18 mouse cellular contexts compared by ENCODE assay signal in genomic region chr13:99316366-99316765, GRCm38 (mm10). TPM values are rescaled to one million over a fixed set of nuclear protein-coding genes. Genes with fewer than 3 reads are reported as not detected.
DNase-seq lines count a peak whose midpoint lies in the region; TF ChIP-seq lines count a peak whose summit lies in the region.
"Had no signal": no experiment of that assay in that cellular context is flagged by ENCODE, and none has a peak within 500 bp of the region (broad histone marks: within the 10 kb centered on the region; RNA-seq: fewer than 3 reads in every experiment).

No protein-coding gene starts in this region.

- H3K36me3 ChIP-seq in heart, adult 2 months (ENCODE audit: control insufficient read depth, insufficient read depth, low read length): no peaks in the 10 kb centered on the region

- no peak for TF ChIP-seq POLR2A in heart, adult 2 months (IDR thresholded peaks at IDR 0.05; ENCODE audit: insufficient read depth, low read depth, low read length)

- H3K79me2 ChIP-seq in heart, adult 2 months (replicated peaks; ENCODE audit: control insufficient read depth, insufficient read depth, low read length): no peaks in the 10 kb centered on the region

- peak; percentile 38 to 75 for DNase-seq in adrenal gland, adult (ENCODE audit: inconsistent age in 2 of 2, low spot score in 1 of 2)
- DNase-seq in adrenal gland, adult 18-20 months (ENCODE audit: low spot score in 2 of 2): no peak
- no peak for DNase-seq in heart, adult 2 months
- no peak for DNase-seq in heart, adult 11 months
- peak; percentile 10 for DNase-seq in ovary, adult 18-20 months (ENCODE audit: low spot score)
- no peak for DNase-seq in ovary, postnatal 36 days (ENCODE audit: low spot score)
- no peak for DNase-seq in layer of hippocampus, postnatal 14 days (ENCODE audit: low spot score in 2 of 2)
- DNase-seq: liver, embryonic 13.5 days; lung, adult 18-20 months had no signal

- no peaks in the 10 kb centered on the region for H3K4me1 ChIP-seq in heart, adult 2 months (ENCODE audit: control insufficient read depth, insufficient read depth, low read length)
- H3K4me1 ChIP-seq: hindbrain, embryonic 12.5 days; limb, embryonic 10.5 days; limb, embryonic 15.5 days; midbrain, embryonic 12.5 days; neural tube, embryonic 12.5 days had no signal

- H3K4me3 ChIP-seq in heart, adult 2 months: no peak overlapping the region
- H3K4me3 ChIP-seq: erythroblast, embryonic 14.5 days; heart, embryonic 13.5 days; hindbrain, embryonic 12.5 days; limb, embryonic 10.5 days; limb, embryonic 15.5 days; liver, embryonic 13.5 days; midbrain, embryonic 12.5 days; myocyte; neural tube, embryonic 12.5 days had no signal

- no peak overlapping the region for H3K9ac ChIP-seq in heart, adult 2 months (ENCODE audit: low read depth, low read length)
- H3K9ac ChIP-seq: heart, embryonic 13.5 days; hindbrain, embryonic 12.5 days; limb, embryonic 15.5 days; liver, embryonic 13.5 days; midbrain, embryonic 12.5 days; neural tube, embryonic 12.5 days had no signal

- peak overlapping the region; percentile 2; the same call in 1 of the 2 replicates for H3K27ac ChIP-seq in heart, adult 2 months
- H3K27ac ChIP-seq: heart, embryonic 13.5 days; hindbrain, embryonic 12.5 days; limb, embryonic 10.5 days; limb, embryonic 15.5 days; liver, embryonic 13.5 days; midbrain, embryonic 12.5 days; neural tube, embryonic 12.5 days had no signal

- 77% methylated on average over 6 of the region's 6 CpGs for WGBS in heart, adult 2 months

- intact Hi-C loops in heart, adult 2 months (cut with DNase I): loop anchor here (2.0 to 5.0 kb wide), 4 partner anchors 59 to 449 kb away; no protein-coding TSS in a partner anchor

- no peak for TF ChIP-seq CTCF in heart, adult 2 months (IDR thresholded peaks at IDR 0.05)

- no peaks in the 10 kb centered on the region for H3K27me3 ChIP-seq in heart, adult 2 months (ENCODE audit: control insufficient read depth, insufficient read depth, low read length)
- H3K27me3 ChIP-seq: heart, embryonic 13.5 days; hindbrain, embryonic 12.5 days; limb, embryonic 15.5 days; liver, embryonic 13.5 days; megakaryocyte, embryonic 14.5 days; midbrain, embryonic 12.5 days; neural tube, embryonic 12.5 days had no signal

- no peak for TF ChIP-seq EP300 in heart, adult 2 months (IDR thresholded peaks at IDR 0.05; ENCODE audit: insufficient read depth, low read depth, low read length)

RNA-seq across cellular contexts. Expression of gene Ptcd2, which starts 28.1 kb away (rescaled TPM):
- 10 to 100 TPM; 30.1 to 31.5 TPM for total RNA-seq in adrenal gland, adult 18-20 months (2021)
- 10 to 100 TPM; 49.6 to 51.2 TPM for total RNA-seq in heart, adult 2 months (2021)
- 35.0 and 44.9 TPM in 2 replicates for polyA plus RNA-seq in heart, adult 2 months (2012; rRNA removed)
- 10 to 100 TPM; 30.2 to 32.8 TPM for total RNA-seq in layer of hippocampus, postnatal 14 days (2021)

RNA-seq across cellular contexts. Expression of gene Mrps27, which starts 28.2 kb away (rescaled TPM):
- 10 to 100 TPM; 39.8 to 40.9 TPM for total RNA-seq in adrenal gland, adult 18-20 months (2021)
- 10 to 100 TPM; 40.8 to 48.0 TPM for total RNA-seq in heart, adult 2 months (2021)
- polyA plus RNA-seq in heart, adult 2 months (2012; rRNA removed): 39.3 and 41.7 TPM in 2 replicates
- total RNA-seq in layer of hippocampus, postnatal 14 days (2021): 10 to 100 TPM; 25.9 to 26.5 TPM

Comparison
In these comparisons a context has a peak if more than half of its experiments do, and no peak if none do; other contexts are left out.
1. DNase-seq: peak in adrenal gland, adult (2 of 2) and ovary, adult 18-20 months (single experiment); none in adrenal gland, adult 18-20 months (0 of 2), heart, adult 2 months (0 of 2), heart, adult 11 months (single experiment), ovary, postnatal 36 days (single experiment) and layer of hippocampus, postnatal 14 days (0 of 2).